Mouse (Mus musculus) cortical plate, adult 2 months (tissue): ENCODE measurements at regions not wholly inside any gene's neighbourhood (a gene's known extent, or its start where the extent isn't known, plus 50 kb on each side); places are given as distances from the start of the nearest gene placed in this dataset.

Experiments
- CTCF ChIP-seq: fragments of 200-500 bp; IDR thresholded peaks from 2 replicates; pipeline ENCODE4 v1.5.1; 2011; ENCODE audit warnings: mild to moderate bottlenecking, control low read depth, low read length; ENCODE audit not compliant: insufficient read depth; ENCODE audit errors: extremely low read depth
- POLR2A ChIP-seq: fragments of 200-500 bp; IDR thresholded peaks from 2 replicates; pipeline ENCODE4 v1.6.1; 2011; ENCODE audit warnings: mild to moderate bottlenecking, low read length, control low read depth; ENCODE audit not compliant: insufficient read depth; ENCODE audit errors: extremely low read depth

GRCm38 (mm10) chr16:93015636-93016035 is 189.7 kb upstream of the Runx1 start:
- TF ChIP-seq CTCF, result no peak
- no peak for TF ChIP-seq POLR2A
